Mouse (Mus musculus): ENCODE measurements at regions not wholly inside any gene's neighbourhood (a gene's known extent, or its start where the extent isn't known, plus 50 kb on each side); places are given as distances from the start of the nearest gene placed in this dataset.

- TF ChIP-seq POLR2A (IDR thresholded peaks at IDR 0.05; ENCODE audit: insufficient read depth, low read depth, low read length) (no peak), CTCF (IDR thresholded peaks at IDR 0.05) (no peak)
These were observed 231.0 kb upstream of the Cnr1 start for GRCm38 (mm10) chr4:33693441-33693840.
